Mouse (Mus musculus) induced T-regulatory cell, adult 2 months (primary cell): ENCODE measurements around the gene Npas2.

Experiments used
- DNase-seq: peaks from one replicate; pipeline ENCODE4 v3.0.0-alpha.2; 2012; ENCODE audit warnings: low read depth

Npas2 gene

DNA sequence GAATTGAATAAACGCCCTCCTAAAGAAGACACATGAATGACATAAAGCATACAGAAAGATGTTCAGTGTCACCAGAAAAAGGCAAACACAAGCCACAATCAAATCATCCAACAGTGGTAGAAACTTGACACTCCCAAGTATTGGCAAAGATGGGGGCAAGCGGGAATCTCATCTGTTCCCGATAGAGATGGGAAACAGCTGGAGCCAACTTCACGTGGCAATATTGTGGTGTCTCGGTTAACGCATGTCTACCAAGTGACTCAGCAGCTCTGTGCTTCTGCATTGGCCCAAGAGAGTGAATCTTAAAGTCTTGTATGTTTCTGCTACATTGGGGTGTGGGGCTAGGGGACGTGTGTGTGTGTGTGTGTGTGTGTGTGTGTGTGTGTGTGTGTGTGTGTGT lies 89.8 kb downstream of the Npas2 start:
- no peak for DNase-seq

DNA sequence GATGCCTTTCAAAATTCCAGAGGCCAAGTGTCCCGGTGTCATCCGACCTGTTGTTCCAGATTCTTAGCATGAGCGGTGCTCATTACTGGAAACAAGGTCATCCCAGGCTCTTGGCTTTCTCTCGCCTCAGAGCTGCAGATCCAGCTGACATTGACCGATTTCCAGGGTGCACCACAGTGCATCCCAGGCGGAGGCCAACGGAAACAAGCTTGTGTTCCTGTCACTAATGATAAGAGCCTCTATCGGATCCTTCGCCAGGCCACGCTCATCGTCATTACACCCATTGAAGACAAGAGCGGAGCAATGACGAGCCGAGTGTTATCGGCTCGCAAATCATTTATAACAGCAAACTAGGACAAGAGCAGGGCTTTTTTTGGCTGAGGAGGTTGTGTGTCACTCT lies 91.3 kb downstream of the Npas2 start:
- DNase-seq, result no peak

DNA sequence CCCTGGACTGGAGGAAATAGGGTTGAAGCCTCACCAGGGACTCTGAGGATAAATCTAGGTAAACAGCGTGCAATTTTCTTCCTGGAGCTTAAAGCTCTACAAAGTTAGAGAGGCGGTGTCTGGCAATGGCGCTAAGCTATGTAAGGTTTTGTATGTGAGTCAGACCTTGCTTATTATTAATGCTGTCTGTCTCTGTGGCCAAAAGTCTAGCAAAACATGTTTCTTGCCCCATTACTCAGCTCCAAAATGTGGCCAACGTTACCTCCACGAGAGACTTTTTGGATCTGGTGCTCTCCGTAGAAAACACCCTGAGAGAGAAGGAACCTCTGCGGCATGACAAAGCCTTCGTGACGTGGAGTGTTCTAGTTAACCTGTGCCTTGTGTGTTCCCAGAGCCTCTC lies 93.5 kb downstream of the Npas2 start:
- DNase-seq, result no peak

DNA sequence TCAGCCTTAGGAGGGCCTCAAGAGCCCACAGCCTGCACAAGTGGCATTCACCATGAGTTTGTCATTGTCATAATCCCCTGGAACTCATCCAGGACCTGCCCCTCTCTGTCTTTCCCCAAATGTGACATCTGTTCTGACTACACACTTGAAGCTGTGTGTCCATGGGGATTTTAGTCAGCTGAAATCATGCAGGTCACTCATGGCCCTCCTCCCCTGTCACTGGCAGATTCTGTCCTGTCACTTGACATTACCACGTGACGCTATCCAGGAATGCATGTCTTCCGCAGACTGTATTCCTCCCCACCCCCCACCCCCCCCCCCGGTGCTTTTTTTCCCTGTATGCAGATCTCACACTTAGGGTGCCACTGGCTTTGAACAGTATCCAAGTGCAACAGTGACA lies 94.3 kb downstream of the Npas2 start:
- no peak for DNase-seq

DNA sequence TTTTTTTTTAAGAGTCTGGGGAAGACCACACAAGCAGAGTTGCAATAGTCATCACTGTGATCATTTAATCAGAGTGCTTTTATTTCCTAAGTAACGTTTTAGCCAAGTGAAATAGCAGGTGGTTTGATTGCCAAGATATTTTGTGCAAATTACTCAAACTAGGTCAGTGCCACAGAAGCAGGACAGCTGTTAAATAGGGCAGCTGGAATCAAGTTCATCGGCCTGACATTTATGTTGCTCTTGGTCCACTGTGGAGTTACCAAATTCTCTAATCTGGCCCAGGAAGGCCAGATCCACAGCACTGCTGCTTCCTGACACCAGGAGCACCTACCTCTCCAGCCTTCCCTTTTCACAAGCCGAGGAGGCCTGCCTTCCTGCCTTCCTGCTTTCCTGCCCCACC lies 94.9 kb downstream of the Npas2 start:
- DNase-seq, result no peak

DNA sequence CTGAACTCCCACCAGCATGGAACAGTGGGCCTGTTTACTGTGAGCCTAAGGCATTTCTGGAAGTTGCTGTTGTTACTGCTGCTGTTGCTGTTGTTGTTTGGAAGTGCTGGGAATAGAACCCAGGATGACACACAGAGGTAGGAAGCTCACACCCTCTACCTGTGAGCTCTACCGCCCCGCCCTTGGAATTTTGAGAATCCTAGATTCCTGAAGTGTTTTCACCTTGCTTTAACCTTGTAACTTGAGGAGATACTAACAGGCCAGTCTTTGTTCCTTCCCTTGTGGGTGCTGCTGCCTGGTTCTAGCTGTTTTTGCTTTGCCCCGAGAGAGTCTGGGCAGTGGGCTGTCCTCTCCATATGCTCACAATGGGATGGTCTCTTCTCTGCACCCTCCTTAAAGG lies 98.5 kb downstream of the Npas2 start:
- no peak for DNase-seq

DNA sequence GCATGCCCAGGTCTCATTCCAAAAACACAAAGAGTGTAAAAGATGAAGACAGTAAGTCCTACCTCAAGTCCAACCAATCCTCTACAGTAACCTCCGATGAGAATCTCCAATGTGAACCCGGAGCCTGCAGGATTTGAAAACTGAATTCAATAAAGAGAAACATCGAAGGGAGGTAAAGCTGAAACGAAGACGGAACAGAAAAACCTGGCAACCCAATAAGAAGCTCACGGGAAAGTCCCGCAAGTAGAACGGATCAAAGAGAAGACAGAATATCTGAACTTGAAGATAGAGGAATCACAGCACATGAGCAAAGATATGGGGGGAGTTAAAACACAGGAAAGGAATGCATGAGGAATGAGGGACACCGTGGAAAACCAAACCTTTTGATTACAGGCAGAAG lies 104.8 kb downstream of the Npas2 start:
- no peak for DNase-seq

DNA sequence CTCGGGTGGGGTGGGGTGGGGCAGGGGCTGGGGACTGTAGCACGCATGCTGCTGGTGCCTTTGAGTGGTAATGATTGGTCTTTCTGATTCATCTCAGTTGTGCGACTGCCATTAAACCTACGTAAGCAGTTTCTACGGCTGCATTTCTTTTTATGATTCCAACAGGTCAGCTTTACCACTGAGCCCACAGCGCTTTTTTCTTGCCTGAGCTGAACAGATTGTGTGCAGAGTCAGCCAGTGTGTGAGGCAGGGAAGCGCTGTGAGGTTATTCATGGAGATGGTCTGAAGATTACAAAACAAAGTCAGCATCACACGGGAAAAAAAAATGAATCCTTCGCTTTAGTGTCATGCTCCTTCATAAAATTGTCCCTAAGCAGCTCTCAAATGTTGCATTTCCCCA lies 106.7 kb downstream of the Npas2 start:
- no peak for DNase-seq

DNA sequence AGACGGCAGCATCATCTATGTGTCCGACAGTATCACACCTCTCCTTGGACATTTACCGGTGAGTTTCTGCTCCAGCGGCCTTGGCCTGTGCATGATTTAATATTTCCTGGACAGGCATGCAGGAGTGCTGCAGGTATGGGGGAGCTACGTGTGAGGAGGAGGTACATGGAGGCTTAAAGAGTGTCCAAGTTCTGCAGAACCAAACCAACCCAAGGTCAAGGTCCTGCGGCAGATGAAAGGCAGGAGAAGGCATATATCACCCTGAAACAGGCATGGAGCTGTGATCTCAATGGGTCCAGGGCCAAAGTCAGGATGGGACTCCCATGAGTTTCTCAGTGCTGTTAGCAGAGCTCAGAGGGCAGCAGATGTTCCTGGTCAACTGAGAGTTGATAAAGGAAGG lies 107.1 kb downstream of the Npas2 start:
- DNase-seq, result no peak

DNA sequence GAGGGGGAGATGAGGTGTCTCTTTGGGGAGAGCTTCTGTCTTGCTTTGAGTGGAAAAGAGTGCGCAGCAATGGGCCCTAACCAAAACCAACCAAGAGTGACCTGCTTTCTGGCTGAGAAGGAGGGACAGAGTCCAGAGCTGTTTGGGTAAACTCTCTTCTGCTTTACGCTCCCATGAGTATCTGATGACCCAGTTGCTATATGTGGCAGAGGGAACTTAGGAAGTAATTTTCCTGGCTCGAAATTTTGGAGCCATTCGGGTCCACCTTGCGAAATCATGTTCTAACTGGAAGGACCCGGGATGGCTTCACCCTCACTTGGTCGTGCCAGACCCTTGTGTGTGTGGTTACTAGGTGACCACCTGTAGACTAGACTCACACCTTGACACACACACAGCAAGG lies 108.7 kb downstream of the Npas2 start:
- no peak for DNase-seq

DNA sequence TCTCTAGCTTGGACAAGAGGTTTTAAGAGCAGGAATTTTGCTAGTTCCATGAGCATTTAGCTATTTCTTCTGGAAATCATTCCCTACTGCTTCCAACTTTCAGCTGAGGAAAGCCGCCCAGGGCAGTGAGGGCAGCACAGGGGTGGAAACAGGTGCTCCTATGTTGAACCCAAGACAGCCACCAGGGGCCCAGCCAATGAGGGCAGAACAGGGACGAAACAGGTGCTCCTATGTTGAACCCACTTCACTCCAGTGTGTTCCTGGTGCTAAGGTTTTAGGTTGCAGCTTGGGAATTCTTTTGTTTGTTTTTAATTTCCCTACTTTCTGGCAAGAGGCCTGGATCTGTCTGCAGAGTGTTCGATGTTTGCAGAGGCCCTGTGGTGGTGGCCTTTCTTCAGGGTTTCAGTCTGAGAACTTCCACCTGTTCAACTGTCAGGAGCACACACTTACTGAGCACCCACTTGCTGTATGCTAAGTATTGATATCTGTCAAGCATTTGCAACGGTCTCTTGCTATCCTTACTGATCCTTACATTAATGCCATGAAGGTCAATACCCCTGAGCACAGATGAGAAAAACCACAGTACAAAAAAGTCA lies 109.6 kb downstream of the Npas2 start:
- DNase-seq, result no peak

DNA sequence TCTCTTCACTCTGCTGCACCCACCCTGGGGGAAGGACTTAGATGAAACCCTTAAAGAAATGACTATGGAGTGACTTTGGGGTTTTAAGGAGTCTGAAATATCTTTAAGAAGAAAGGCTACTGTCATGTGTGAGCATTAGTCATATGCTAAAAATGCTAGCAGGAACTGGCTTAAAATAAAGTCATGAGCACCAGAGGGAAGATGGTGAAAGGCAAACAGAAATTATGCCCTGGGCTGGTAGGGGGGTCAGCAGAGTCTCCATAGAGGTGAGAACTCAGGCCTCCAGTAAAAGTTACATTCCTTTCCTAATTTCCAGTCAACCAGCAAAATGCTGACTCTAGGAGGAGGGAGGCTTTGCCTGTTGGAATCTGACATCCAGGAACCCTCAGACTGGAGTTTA lies 113.8 kb downstream of the Npas2 start:
- DNase-seq, result no peak

DNA sequence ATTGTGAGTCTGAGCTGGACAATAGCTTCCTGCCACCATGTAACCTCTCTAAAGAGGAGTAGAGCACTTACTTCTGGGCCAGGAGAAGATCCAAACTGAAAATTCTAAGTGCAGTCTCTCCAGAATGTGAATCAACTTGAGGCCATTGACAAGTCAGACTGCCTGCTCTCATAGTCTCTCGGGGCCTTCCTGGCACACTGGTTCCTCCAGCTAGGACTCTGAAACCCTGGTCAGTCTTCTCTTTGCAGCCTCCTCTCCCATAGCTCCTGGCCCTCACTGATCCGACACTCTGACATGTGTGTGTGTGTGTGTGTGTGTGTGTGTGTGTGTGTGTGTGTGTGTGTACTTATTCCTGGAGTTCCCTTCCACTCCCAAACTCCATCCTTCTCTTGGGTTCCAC lies 114.4 kb downstream of the Npas2 start:
- no peak for DNase-seq

DNA sequence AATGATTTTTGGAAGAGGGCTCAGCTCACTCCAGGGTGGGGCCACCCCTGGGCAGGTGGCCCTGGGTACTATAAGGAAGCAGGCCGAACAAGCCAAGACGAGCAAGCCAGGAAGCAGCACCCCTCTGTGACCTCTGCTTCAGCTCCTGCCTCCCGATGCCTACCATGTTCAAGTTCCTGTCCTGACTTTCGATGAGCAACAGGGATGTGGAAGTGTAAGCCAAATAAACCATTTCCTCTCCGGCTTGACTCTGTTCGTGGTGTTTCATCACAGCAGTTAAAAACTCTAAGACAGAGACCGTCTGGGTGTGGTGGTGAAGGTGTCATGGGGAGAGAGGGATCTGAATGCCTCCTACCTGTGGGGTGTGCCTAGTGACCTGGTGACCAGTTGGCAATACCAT lies 116.0 kb downstream of the Npas2 start:
- DNase-seq, result no peak

DNA sequence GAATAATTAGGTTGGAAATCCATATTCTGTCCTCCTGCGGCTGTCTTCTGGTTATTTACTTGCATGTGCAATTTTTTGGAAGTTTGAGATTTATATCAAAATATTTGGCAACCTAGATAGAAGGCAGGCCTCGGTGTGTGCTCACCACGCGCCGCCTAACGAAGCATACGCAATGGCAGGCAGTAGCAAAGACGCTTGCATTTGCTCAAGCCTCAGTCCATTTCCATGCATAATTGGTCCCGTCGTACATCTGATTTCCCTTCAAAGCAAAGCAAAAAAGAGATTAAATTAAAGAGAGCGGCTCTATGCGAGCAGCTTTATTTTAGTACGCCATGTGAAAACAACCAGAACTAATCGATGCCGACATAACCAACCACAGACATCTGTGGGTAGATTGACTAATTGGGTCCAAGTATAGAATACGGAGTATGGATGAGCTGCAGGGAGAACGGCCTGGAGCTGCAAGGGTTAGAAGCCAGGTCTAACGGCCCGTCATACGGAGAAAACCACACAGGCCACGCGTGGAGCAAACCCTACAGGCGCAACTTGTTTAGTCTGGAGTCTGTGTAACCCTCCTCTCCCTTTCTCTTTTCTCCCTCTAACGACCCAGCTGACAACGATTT lies 118.9 kb downstream of the Npas2 start:
- no peak for DNase-seq

DNA sequence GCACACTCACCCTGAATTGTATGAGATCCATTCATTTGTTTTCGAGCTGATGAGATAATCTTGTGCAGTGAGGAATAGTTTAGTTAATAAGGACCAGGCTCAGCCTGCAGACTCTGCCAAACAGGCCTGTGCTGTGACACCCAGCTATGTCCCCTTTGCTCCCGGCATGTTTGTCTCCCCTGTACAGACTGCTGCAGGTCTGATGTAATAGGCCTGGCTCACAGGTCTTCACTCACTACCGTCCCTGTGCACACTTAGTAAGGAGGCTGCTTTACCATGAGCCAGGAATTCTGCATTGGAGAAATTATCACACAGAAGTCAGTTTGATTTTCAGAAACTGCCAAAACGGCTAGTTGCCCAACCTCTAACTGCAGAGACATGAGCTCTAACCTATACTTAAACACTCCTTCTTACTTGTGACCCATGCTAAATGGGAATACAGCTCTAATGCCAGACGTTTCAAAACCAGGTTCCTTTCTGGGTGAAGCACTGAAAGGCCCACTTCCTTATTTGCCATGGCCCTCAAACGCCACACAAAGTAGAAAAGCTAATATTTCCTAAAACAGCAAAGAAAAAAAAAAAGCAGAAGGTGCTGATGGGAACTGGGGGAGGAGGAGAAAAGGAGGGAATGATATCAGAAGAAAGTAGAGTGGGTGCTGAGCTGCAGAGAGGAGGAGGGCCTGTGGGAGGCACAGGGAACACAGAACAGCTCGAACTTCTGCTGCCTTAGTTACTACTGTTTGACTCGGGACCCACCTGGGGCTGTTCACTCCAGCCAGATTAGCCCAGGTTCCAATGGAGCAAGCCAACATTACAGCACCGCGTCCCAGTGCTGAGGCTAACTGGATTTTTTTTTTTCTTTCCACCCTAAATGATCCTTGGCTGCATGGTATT lies 120.1 kb downstream of the Npas2 start:
- no peak for DNase-seq

DNA sequence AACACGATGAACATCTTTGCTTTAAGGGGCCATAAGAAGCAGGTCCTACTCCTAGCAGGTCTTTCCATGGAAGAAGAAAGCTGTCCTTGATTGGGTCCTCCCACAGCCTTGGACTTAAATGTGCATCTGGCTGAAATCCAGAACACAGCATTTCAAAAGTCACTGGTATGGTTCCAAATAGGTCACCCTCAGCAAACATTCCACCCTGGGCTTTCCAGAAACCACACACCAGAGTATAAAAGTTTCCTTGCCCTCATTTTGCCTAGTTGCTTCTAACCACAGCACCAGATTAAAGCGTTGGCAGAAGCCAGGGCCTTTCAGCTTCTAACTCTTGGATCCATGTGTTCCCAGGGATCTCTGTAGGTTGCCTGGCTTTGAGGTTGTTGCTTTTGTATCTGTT lies 124.4 kb downstream of the Npas2 start:
- no peak for DNase-seq

DNA sequence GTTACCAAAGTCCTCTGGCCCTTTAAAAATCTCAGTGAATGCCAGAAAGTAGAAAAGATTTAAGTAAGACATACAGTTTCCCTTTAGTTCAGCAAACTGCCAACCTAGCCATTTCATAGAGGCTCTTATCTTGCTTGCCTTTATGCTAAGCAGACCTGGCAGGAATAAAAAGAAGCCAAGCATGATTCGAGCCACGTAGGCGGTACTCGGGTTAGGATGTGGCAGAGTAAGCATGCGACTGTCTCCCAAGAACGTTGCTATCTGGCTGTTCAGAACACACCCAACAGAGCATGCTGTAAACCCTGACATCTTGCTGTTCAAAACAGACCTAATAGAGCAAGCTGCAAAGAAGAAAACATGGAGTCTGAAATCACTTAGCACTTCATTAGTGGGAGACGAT lies 125.3 kb downstream of the Npas2 start:
- no peak for DNase-seq

DNA sequence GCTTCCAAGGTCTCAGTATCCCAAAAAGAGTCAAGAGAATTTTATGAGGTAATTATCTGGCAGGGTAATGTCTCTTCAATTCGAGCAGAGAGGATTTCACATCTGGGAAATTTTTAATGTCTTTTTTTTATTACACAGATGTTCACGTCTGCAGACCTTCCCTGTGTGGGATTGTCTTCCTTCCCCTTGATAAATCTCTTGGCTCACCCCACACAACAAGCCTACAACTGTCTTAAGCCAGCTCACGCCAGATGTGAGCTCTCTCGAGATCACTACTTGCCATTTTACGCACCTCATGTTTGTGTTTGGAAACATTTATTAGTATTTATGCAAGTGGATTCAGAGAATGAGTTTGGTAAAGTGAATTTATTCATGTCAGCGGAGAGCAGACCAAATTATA lies 128.4 kb downstream of the Npas2 start:
- no peak for DNase-seq

DNA sequence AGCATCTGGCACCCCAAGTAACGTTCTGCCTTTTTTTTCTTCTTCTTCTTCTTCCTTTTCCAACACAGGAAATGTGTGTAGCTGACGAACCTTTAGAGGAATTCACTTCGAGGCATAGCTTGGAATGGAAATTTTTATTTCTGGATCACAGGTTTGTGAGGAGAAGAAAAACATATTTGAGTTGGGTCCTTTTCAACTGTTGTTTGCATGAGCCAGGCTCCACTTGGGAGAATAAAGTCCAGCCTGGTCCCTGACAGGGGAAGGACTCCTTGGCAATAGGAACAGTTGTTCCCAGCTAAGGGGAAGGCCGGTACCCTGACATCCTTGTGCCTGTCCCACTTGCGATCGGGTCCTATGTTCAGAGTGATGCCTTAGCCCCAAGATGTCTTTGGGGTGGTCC lies 131.7 kb downstream of the Npas2 start:
- DNase-seq, result no peak

DNA sequence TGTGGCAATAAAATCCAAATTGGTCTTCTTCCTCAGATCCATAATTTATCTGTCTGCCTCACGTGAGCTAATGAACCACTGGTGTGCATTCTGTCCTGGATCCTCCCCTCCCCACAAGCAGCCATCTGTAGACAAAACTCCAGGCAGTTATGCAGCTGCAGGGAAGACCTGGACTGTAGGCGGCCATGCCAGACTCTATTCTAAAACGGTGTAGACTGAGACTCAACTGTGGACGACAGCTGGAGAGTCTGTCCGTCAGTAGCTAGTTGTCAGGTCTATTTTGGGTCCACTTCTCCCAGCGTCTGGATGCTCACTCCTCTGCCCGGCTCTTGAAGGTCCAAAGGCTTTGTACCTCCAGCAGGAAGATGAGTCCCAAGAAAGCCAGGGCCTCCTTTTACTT lies 134.0 kb downstream of the Npas2 start:
- no peak for DNase-seq

DNA sequence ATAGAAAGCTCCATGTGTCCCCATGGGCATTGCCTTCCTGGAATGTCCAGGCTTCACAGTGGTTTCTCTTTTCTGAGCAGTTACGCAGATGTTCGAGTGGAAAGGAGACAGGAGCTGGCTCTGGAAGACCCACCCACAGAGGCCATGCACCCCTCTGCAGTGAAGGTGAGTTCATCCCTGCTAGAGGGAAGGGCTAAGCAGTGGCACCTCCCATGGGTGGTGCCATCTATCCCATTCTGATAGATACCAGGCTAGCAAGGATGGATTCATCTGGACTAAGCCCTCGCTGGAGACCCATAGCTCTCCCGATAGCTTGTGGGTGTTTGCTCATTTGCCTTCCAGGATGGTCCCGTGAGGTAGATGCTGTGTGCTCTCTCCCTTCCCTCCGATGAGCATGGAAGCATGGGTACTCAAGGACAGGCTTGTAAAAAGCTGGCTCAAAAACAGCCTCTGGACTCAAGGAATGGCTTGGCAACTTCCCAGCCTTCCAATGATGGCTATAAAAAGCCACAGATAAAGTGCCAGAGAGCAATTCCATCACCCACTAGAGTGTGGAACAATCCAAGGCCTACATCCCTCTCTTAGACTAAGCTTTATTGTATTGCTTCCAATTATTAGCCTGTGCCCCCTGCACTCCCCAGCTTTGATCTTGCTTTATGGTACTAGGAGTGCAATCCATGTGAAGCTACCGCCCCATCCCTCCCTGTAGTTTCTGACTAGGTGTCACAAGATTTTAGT lies 137.5 kb downstream of the Npas2 start:
- no peak for DNase-seq

DNA sequence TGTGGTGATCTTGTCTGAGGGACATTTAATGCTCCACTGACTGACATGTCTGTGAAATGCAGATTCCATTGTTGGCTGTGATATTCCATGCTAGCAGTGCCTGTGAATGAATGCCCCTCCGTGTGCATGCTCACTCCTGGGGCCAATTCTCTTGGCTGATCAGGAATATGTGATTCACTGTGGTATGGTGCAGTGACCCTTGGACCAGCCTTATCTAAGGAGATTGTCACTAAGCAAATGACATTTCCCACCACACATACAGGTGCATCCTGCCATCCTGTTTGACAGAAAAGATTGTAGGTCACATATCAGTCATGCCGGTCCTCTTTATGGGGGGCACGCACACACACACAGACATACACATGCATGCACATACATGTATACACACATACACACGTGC lies 138.9 kb downstream of the Npas2 start:
- no peak for DNase-seq
